Mouse (Mus musculus) hindbrain, embryonic 11.5 days (tissue): ENCODE data around the gene Proser1. TPM values are rescaled to one million over a fixed set of nuclear protein-coding genes. Genes with fewer than 3 reads are reported as not detected.
A peak's percentile ranks its signal among the peaks of the same experiment; 100 is the strongest.

Experiments used
- ATAC-seq: fragments of 200-750 bp; cut with Nextera tagmentation; 2 replicates; pipeline ENCODE4 v1.8.0; 2017; ENCODE audit warnings: mild to moderate bottlenecking, moderate TSS enrichment, moderate library complexity; ENCODE audit not compliant: low FRiP score
- DNase-seq: peaks from one replicate; pipeline ENCODE4 v3.0.0-alpha.2; 2015; ENCODE audit warnings: low spot score
- H3K27ac ChIP-seq: fragments of 300-500 bp; sonication (generic); 2 replicates; pipeline ENCODE4 v1.5.1; 2014; ENCODE audit warnings: mild to moderate bottlenecking, low read depth, low read length
- H3K27me3 ChIP-seq: fragments of 300-500 bp; sonication (generic); 2 replicates; pipeline ENCODE4 v1.6.1; 2014; ENCODE audit warnings: mild to moderate bottlenecking, low read length, moderate library complexity, mixed read lengths; ENCODE audit not compliant: control insufficient read depth, insufficient read depth
- H3K36me3 ChIP-seq: fragments of 300-500 bp; sonication (generic); 2 replicates; pipeline ENCODE4 v1.6.1; 2014; ENCODE audit warnings: mild to moderate bottlenecking, low read length, moderate library complexity, mixed read lengths; ENCODE audit not compliant: control insufficient read depth, insufficient read depth
- H3K4me1 ChIP-seq: fragments of 300-500 bp; sonication (generic); replicated peaks from 2 replicates; pipeline ENCODE4 v1.6.1; 2014; ENCODE audit warnings: low read length, mixed read lengths; ENCODE audit not compliant: control insufficient read depth, insufficient read depth
- H3K4me2 ChIP-seq: fragments of 300-500 bp; sonication (generic); replicated peaks from 2 replicates; pipeline ENCODE4 v1.6.1; 2014; ENCODE audit warnings: mild to moderate bottlenecking, low read depth, low read length
- H3K4me3 ChIP-seq: fragments of 300-500 bp; sonication (generic); 2 replicates; pipeline ENCODE4 v1.5.1; 2014; ENCODE audit warnings: low read depth, low read length
- H3K9ac ChIP-seq: fragments of 300-500 bp; sonication (generic); 2 replicates; pipeline ENCODE4 v1.6.1; 2014; ENCODE audit warnings: low read depth, low read length
- H3K9me3 ChIP-seq: fragments of 300-500 bp; sonication (generic); 2 replicates; pipeline ENCODE4 v1.6.1; 2016; ENCODE audit warnings: low read length; ENCODE audit not compliant: control insufficient read depth
- whole genome bisulfite sequencing: fragments of 180-500 bp; shearing (Covaris S2); extraction: QIAGEN DNeasy Blood & Tissue Kit; methylation state at CpG from one replicate; pipeline ENCODE4 v1.1.7; 2014; 5-methylcytosine and 5-hydroxymethylcytosine counted together
- polyA plus RNA-seq: library from polyadenylated mRNA; unstranded; fragments of >200 nt; fragmentation: Nextera tagmentation; extraction: Ambion mirVana; gene quantifications from 2 replicates; pipeline ENCODE4 v1.2.1, GENCODE M21; 2014

Proser1 gene
- polyA plus RNA-seq, 1 experiment from 2014 or later: 30.2 TPM

GRCm38 (mm10) chr3:53445540-53445939 lies 17.9 kb upstream of the Proser1 start:
- H3K4me3 ChIP-seq: no peak overlapping the region
- DNase-seq: peak; percentile 44
- H3K9me3 ChIP-seq: no peaks in the 10 kb centered on the region
- H3K4me2 ChIP-seq: no peak overlapping the region
- H3K27ac ChIP-seq: no peak overlapping the region
- no peaks in the 10 kb centered on the region for H3K36me3 ChIP-seq
- peak; percentile 57; the same call in 1 of the 2 replicates for ATAC-seq
- no peaks in the 10 kb centered on the region for H3K27me3 ChIP-seq
- H3K4me1 ChIP-seq: no peaks in the 10 kb centered on the region
- no peak overlapping the region for H3K9ac ChIP-seq
- 51% methylated on average over 5 of the region's 5 CpGs for WGBS

GRCm38 (mm10) chr3:53446801-53447200 lies 16.7 kb upstream of the Proser1 start:
- Histone ChIP-seq H3K4me1 (no peaks in the 10 kb centered on the region), H3K27ac (no peak overlapping the region), H3K9ac (no peak overlapping the region), H3K4me3 (no peak overlapping the region), H3K27me3 (no peaks in the 10 kb centered on the region), H3K4me2 (no peak overlapping the region), H3K9me3 (no peaks in the 10 kb centered on the region), H3K36me3 (peaks cover 4% of the 10 kb centered on the region; the same call in 1 of the 2 replicates)
- DNase-seq: no peak
- 83% methylated on average over 3 of the region's 3 CpGs for WGBS
- ATAC-seq: no peak

GRCm38 (mm10) chr3:53448208-53448607 lies 15.3 kb upstream of the Proser1 start:
- Histone ChIP-seq H3K36me3 (peaks cover 4% of the 10 kb centered on the region; the same call in 1 of the 2 replicates), H3K4me1 (no peaks in the 10 kb centered on the region), H3K27ac (no peak overlapping the region), H3K9ac (no peak overlapping the region), H3K4me3 (no peak overlapping the region), H3K4me2 (no peak overlapping the region), H3K9me3 (no peaks in the 10 kb centered on the region), H3K27me3 (no peaks in the 10 kb centered on the region)
- WGBS: 34% methylated on average over 2 of the region's 2 CpGs
- DNase-seq (peak; percentile 84), ATAC-seq (peak; percentile 53)

GRCm38 (mm10) chr3:53450666-53451065 lies 12.8 kb upstream of the Proser1 start:
- no peak overlapping the region for H3K27ac ChIP-seq
- H3K27me3 ChIP-seq: no peaks in the 10 kb centered on the region
- no peak overlapping the region for H3K4me3 ChIP-seq
- H3K36me3 ChIP-seq: peaks cover 4% of the 10 kb centered on the region; the same call in 1 of the 2 replicates
- H3K4me1 ChIP-seq: no peaks in the 10 kb centered on the region
- ATAC-seq: no peak
- H3K4me2 ChIP-seq: no peak overlapping the region
- WGBS: 95% methylated on average over 11 of the region's 11 CpGs
- H3K9me3 ChIP-seq: no peaks in the 10 kb centered on the region
- DNase-seq: no peak
- H3K9ac ChIP-seq: no peak overlapping the region

- Histone ChIP-seq H3K4me2 (no peak overlapping the region), H3K27me3 (no peaks in the 10 kb centered on the region), H3K4me1 (no peaks in the 10 kb centered on the region), H3K9me3 (no peaks in the 10 kb centered on the region), H3K4me3 (no peak overlapping the region), H3K27ac (no peak overlapping the region), H3K9ac (no peak overlapping the region), H3K36me3 (peaks cover 7% of the 10 kb centered on the region; the same call in 1 of the 2 replicates)
- WGBS: 93% methylated on average over 10 of the region's 10 CpGs
- ATAC-seq (no peak), DNase-seq (no peak)
Measured at GRCm38 (mm10) chr3:53452351-53452750, 11.1 kb upstream of the Proser1 start.

GRCm38 (mm10) chr3:53453346-53453745 lies 10.1 kb upstream of the Proser1 start:
- H3K9me3 ChIP-seq: no peaks in the 10 kb centered on the region
- 98% methylated on average over 7 of the region's 7 CpGs for WGBS
- H3K4me2 ChIP-seq: no peak overlapping the region
- H3K36me3 ChIP-seq: peaks cover 8% of the 10 kb centered on the region; the same call in 1 of the 2 replicates
- H3K27ac ChIP-seq: no peak overlapping the region
- H3K9ac ChIP-seq: no peak overlapping the region
- no peak for ATAC-seq
- H3K4me1 ChIP-seq: no peaks in the 10 kb centered on the region
- no peak overlapping the region for H3K4me3 ChIP-seq
- DNase-seq: no peak
- H3K27me3 ChIP-seq: no peaks in the 10 kb centered on the region

GRCm38 (mm10) chr3:53454005-53454404 lies 9.5 kb upstream of the Proser1 start:
- no peak overlapping the region for H3K9ac ChIP-seq
- no peak overlapping the region for H3K27ac ChIP-seq
- DNase-seq (no peak), ATAC-seq (no peak)
- H3K4me3 ChIP-seq: no peak overlapping the region
- no peaks in the 10 kb centered on the region for H3K27me3 ChIP-seq
- H3K9me3 ChIP-seq: no peaks in the 10 kb centered on the region
- H3K4me1 ChIP-seq: no peaks in the 10 kb centered on the region
- WGBS: 91% methylated on average over 6 of the region's 6 CpGs
- H3K36me3 ChIP-seq: peaks cover 8% of the 10 kb centered on the region; the same call in 1 of the 2 replicates
- no peak overlapping the region for H3K4me2 ChIP-seq

- WGBS: 89% methylated on average over 6 of the region's 6 CpGs
- H3K36me3 ChIP-seq: peaks cover 8% of the 10 kb centered on the region; the same call in 1 of the 2 replicates
Measured at GRCm38 (mm10) chr3:53454561-53454960, 8.9 kb upstream of the Proser1 start.

GRCm38 (mm10) chr3:53454984-53455383 lies 8.5 kb upstream of the Proser1 start:
- Histone ChIP-seq H3K9me3 (no peaks in the 10 kb centered on the region), H3K4me1 (no peaks in the 10 kb centered on the region), H3K9ac (no peak overlapping the region), H3K36me3 (peaks cover 8% of the 10 kb centered on the region; the same call in 1 of the 2 replicates), H3K4me3 (no peak overlapping the region), H3K4me2 (no peak overlapping the region), H3K27me3 (no peaks in the 10 kb centered on the region), H3K27ac (no peak overlapping the region)
- no peak for DNase-seq
- 86% methylated on average over 7 of the region's 7 CpGs for WGBS
- ATAC-seq: no peak

More at GRCm38 (mm10) chr3:53454561-53454960, 8.9 kb upstream of the Proser1 start:
- no peaks in the 10 kb centered on the region for H3K27me3 ChIP-seq
- H3K4me1 ChIP-seq: no peaks in the 10 kb centered on the region
- no peak for DNase-seq
- H3K4me2 ChIP-seq: no peak overlapping the region
- no peak overlapping the region for H3K9ac ChIP-seq
- no peak overlapping the region for H3K27ac ChIP-seq
- no peak for ATAC-seq
- no peak overlapping the region for H3K4me3 ChIP-seq
- H3K9me3 ChIP-seq: no peaks in the 10 kb centered on the region
